Mouse (Mus musculus): ENCODE results near the gene Fgg.

GRCm38 (mm10) chr3:83013951-83014350, 6.4 kb downstream of the Fgg start:
- TF ChIP-seq CTCF (IDR thresholded peaks at IDR 0.05; ENCODE audit: control insufficient read depth, insufficient read depth, insufficient read length) (no peak), FOSL1 (IDR thresholded peaks at IDR 0.05; ENCODE audit: insufficient read depth, low read length, poor library complexity, severe bottlenecking) (no peak), MAX (IDR thresholded peaks at IDR 0.05) (no peak), CEBPB (IDR thresholded peaks at IDR 0.05; ENCODE audit: low read depth) (no peak), MYOG (IDR thresholded peaks at IDR 0.05; ENCODE audit: control insufficient read depth, extremely low read depth, insufficient read length) (no peak), MYOD1 (IDR thresholded peaks at IDR 0.05; ENCODE audit: control insufficient read depth, insufficient read length, low read depth) (no peak), USF1 (IDR thresholded peaks at IDR 0.05; ENCODE audit: low read depth) (no peak)
